Mouse (Mus musculus): ENCODE data around the gene Nectin1. TPM values are rescaled to one million over a fixed set of nuclear protein-coding genes. Genes with fewer than 3 reads are reported as not detected.

Gene Nectin1
- 9.7 and 12.5 TPM in 2 replicates for polyA plus RNA-seq (2016; fragmentation: Nextera tagmentation; extraction: Ambion mirVana)

GRCm38 (mm10) chr9:43743647-43744137 lies at the start of gene Nectin1:
Nectin1 (plus strand) TSS chr9:43743984.
- peak within 1 kb of the TSS; percentile 91 for H3K4me3 ChIP-seq
- H3K9ac ChIP-seq (replicated peaks) = peak within 1 kb of the TSS; percentile 99
- H3K4me2 ChIP-seq (replicated peaks) = peak within 1 kb of the TSS; percentile 86
- WGBS = under 1% methylated on average over 26 of the region's 51 CpGs
- ATAC-seq (ENCODE audit: low FRiP score, low read depth) = peak; percentile 87
- peaks cover 52% of the 10 kb centered on the region for H3K4me1 ChIP-seq
- peak within 1 kb of the TSS; percentile 98 for H3K27ac ChIP-seq (replicated peaks)
- H3K36me3 ChIP-seq = no peaks in the 10 kb centered on the region
- H3K27me3 ChIP-seq = peaks cover 17% of the 10 kb centered on the region; the same call in 1 of the 2 replicates
- H3K9me3 ChIP-seq = no peaks in the 10 kb centered on the region

- ATAC-seq (ENCODE audit: low FRiP score, low read depth) = no peak
- H3K4me1 ChIP-seq = peaks cover 21% of the 10 kb centered on the region
- no peaks in the 10 kb centered on the region for H3K36me3 ChIP-seq
- no peaks in the 10 kb centered on the region for H3K27me3 ChIP-seq
- 5% methylated on average over 8 of the region's 8 CpGs for WGBS
- H3K9ac ChIP-seq (replicated peaks) = no peak overlapping the region
- no peak overlapping the region for H3K27ac ChIP-seq (replicated peaks)
- H3K4me3 ChIP-seq = no peak overlapping the region
- no peaks in the 10 kb centered on the region for H3K9me3 ChIP-seq
- H3K4me2 ChIP-seq (replicated peaks) = no peak overlapping the region
These were observed 45.6 kb upstream of the Nectin1 start for GRCm38 (mm10) chr9:43698080-43698712.

GRCm38 (mm10) chr9:43698841-43699240 lies 44.9 kb upstream of the Nectin1 start:
- Histone ChIP-seq H3K27me3 (no peaks in the 10 kb centered on the region), H3K4me1 (peaks cover 21% of the 10 kb centered on the region), H3K9me3 (no peaks in the 10 kb centered on the region), H3K4me2 (replicated peaks) (no peak overlapping the region), H3K9ac (replicated peaks) (no peak overlapping the region), H3K4me3 (no peak overlapping the region), H3K36me3 (no peaks in the 10 kb centered on the region), H3K27ac (replicated peaks) (peak overlapping the region; percentile 76)
- ATAC-seq (ENCODE audit: low FRiP score, low read depth) = 0 out of 2 replicates have a peak, but pooled peaks have one; percentile 9
- WGBS = 76% methylated on average over 10 of the region's 10 CpGs

- H3K27me3 ChIP-seq = no peaks in the 10 kb centered on the region
- peaks cover 21% of the 10 kb centered on the region for H3K4me1 ChIP-seq
- ATAC-seq (ENCODE audit: low FRiP score, low read depth) = peak; percentile 68
- peak overlapping the region; percentile 76 for H3K27ac ChIP-seq (replicated peaks)
- no peaks in the 10 kb centered on the region for H3K9me3 ChIP-seq
- no peak overlapping the region for H3K9ac ChIP-seq (replicated peaks)
- no peak overlapping the region for H3K4me3 ChIP-seq
- H3K4me2 ChIP-seq (replicated peaks) = no peak overlapping the region
- WGBS = 61% methylated on average over 11 of the region's 11 CpGs
- no peaks in the 10 kb centered on the region for H3K36me3 ChIP-seq
These were observed 44.2 kb upstream of the Nectin1 start for GRCm38 (mm10) chr9:43699417-43700225.

GRCm38 (mm10) chr9:43700226-43700579 lies 43.6 kb upstream of the Nectin1 start:
- Histone ChIP-seq H3K36me3 (no peaks in the 10 kb centered on the region), H3K9ac (replicated peaks) (no peak overlapping the region), H3K4me3 (no peak overlapping the region), H3K27me3 (no peaks in the 10 kb centered on the region), H3K9me3 (no peaks in the 10 kb centered on the region), H3K4me1 (peaks cover 21% of the 10 kb centered on the region), H3K27ac (replicated peaks) (peak overlapping the region; percentile 76; the same call in 1 of the 2 replicates), H3K4me2 (replicated peaks) (no peak overlapping the region)
- peak; percentile 27; the same call in 1 of the 2 replicates for ATAC-seq (ENCODE audit: low FRiP score, low read depth)
- WGBS = 69% methylated on average over 3 of the region's 3 CpGs

GRCm38 (mm10) chr9:43701748-43702147 lies 42.0 kb upstream of the Nectin1 start:
- ATAC-seq (ENCODE audit: low FRiP score, low read depth) = no peak
- Histone ChIP-seq H3K27ac (replicated peaks) (no peak overlapping the region), H3K9ac (replicated peaks) (no peak overlapping the region), H3K4me2 (replicated peaks) (no peak overlapping the region), H3K4me1 (peaks cover 21% of the 10 kb centered on the region), H3K4me3 (no peak overlapping the region), H3K36me3 (no peaks in the 10 kb centered on the region), H3K9me3 (no peaks in the 10 kb centered on the region), H3K27me3 (no peaks in the 10 kb centered on the region)

GRCm38 (mm10) chr9:43707571-43707970 lies 36.2 kb upstream of the Nectin1 start:
- H3K9me3 ChIP-seq = no peaks in the 10 kb centered on the region
- H3K4me2 ChIP-seq (replicated peaks) = no peak overlapping the region
- no peak overlapping the region for H3K4me3 ChIP-seq
- WGBS = 84% methylated on average over 4 of the region's 4 CpGs
- no peak overlapping the region for H3K9ac ChIP-seq (replicated peaks)
- no peaks in the 10 kb centered on the region for H3K27me3 ChIP-seq
- H3K27ac ChIP-seq (replicated peaks) = no peak overlapping the region
- H3K4me1 ChIP-seq = no peaks in the 10 kb centered on the region
- no peak for ATAC-seq (ENCODE audit: low FRiP score, low read depth)
- no peaks in the 10 kb centered on the region for H3K36me3 ChIP-seq

- Histone ChIP-seq H3K9ac (replicated peaks) (no peak overlapping the region), H3K27me3 (no peaks in the 10 kb centered on the region), H3K9me3 (no peaks in the 10 kb centered on the region), H3K4me1 (no peaks in the 10 kb centered on the region), H3K4me2 (replicated peaks) (no peak overlapping the region), H3K27ac (replicated peaks) (no peak overlapping the region), H3K36me3 (no peaks in the 10 kb centered on the region), H3K4me3 (no peak overlapping the region)
- 90% methylated on average over 2 of the region's 2 CpGs for WGBS
- ATAC-seq (ENCODE audit: low FRiP score, low read depth) = no peak
These were observed 35.1 kb upstream of the Nectin1 start for GRCm38 (mm10) chr9:43708715-43709114.

- WGBS = 81% methylated on average over 3 of the region's 3 CpGs
- Histone ChIP-seq H3K4me2 (replicated peaks) (no peak overlapping the region), H3K9ac (replicated peaks) (no peak overlapping the region)
These were observed 30.4 kb upstream of the Nectin1 start for GRCm38 (mm10) chr9:43713432-43713831.

GRCm38 (mm10) chr9:43719407-43719839 lies 24.4 kb upstream of the Nectin1 start:
- Histone ChIP-seq H3K36me3 (no peaks in the 10 kb centered on the region), H3K9me3 (no peaks in the 10 kb centered on the region), H3K27me3 (peaks cover 1% of the 10 kb centered on the region), H3K4me3 (no peak overlapping the region), H3K4me1 (no peaks in the 10 kb centered on the region), H3K4me2 (replicated peaks) (no peak overlapping the region), H3K27ac (replicated peaks) (no peak overlapping the region), H3K9ac (replicated peaks) (no peak overlapping the region)
- no peak for ATAC-seq (ENCODE audit: low FRiP score, low read depth)
- 74% methylated on average over 4 of the region's 4 CpGs for WGBS

More at GRCm38 (mm10) chr9:43713432-43713831, 30.4 kb upstream of the Nectin1 start:
- Histone ChIP-seq H3K27ac (replicated peaks) (no peak overlapping the region), H3K36me3 (no peaks in the 10 kb centered on the region), H3K9me3 (no peaks in the 10 kb centered on the region), H3K4me3 (no peak overlapping the region), H3K4me1 (no peaks in the 10 kb centered on the region), H3K27me3 (no peaks in the 10 kb centered on the region; the same call in 1 of the 2 replicates)
- ATAC-seq (ENCODE audit: low FRiP score, low read depth) = no peak

GRCm38 (mm10) chr9:43720046-43720445 lies 23.7 kb upstream of the Nectin1 start:
- no peak for ATAC-seq (ENCODE audit: low FRiP score, low read depth)
- H3K9ac ChIP-seq (replicated peaks) = no peak overlapping the region
- 52% methylated on average over 1 of the region's 1 CpGs for WGBS

GRCm38 (mm10) chr9:43724093-43724492 lies 19.7 kb upstream of the Nectin1 start:
- H3K27me3 ChIP-seq = peaks cover 5% of the 10 kb centered on the region
- H3K4me3 ChIP-seq = no peak overlapping the region
- WGBS = 30% methylated on average over 4 of the region's 4 CpGs
- no peaks in the 10 kb centered on the region for H3K4me1 ChIP-seq
- H3K4me2 ChIP-seq (replicated peaks) = no peak overlapping the region
- no peak overlapping the region for H3K9ac ChIP-seq (replicated peaks)
- no peaks in the 10 kb centered on the region for H3K9me3 ChIP-seq
- ATAC-seq (ENCODE audit: low FRiP score, low read depth) = no peak
- H3K36me3 ChIP-seq = no peaks in the 10 kb centered on the region
- H3K27ac ChIP-seq (replicated peaks) = no peak overlapping the region

More at GRCm38 (mm10) chr9:43720046-43720445, 23.7 kb upstream of the Nectin1 start:
- Histone ChIP-seq H3K36me3 (no peaks in the 10 kb centered on the region), H3K27me3 (peaks cover 5% of the 10 kb centered on the region), H3K27ac (replicated peaks) (no peak overlapping the region), H3K4me2 (replicated peaks) (no peak overlapping the region), H3K4me3 (no peak overlapping the region), H3K4me1 (no peaks in the 10 kb centered on the region), H3K9me3 (no peaks in the 10 kb centered on the region)

Data from midbrain, embryonic 12.5 days (tissue).